Mouse (Mus musculus) neural tube, embryonic 13.5 days (tissue): ENCODE data around the gene Trpm5. TPM values are rescaled to one million over a fixed set of nuclear protein-coding genes. Genes with fewer than 3 reads are reported as not detected.
A peak's percentile ranks its signal among the peaks of the same experiment; 100 is the strongest.

Experiments
- ATAC-seq: fragments of 200-750 bp; cut with Nextera tagmentation; 2 replicates; pipeline ENCODE4 v1.8.0; 2017; ENCODE audit warnings: low read depth, mild to moderate bottlenecking, moderate TSS enrichment, moderate library complexity
- H3K27ac ChIP-seq: fragments of 300-500 bp; sonication (generic); replicated peaks from 2 replicates; pipeline ENCODE4 v1.5.1; 2015; ENCODE audit warnings: moderate library complexity, mild to moderate bottlenecking, inconsistent platforms
- H3K27me3 ChIP-seq: fragments of 300-500 bp; sonication (generic); 2 replicates; pipeline ENCODE4 v1.6.1; 2015; ENCODE audit warnings: mild to moderate bottlenecking, inconsistent platforms
- H3K36me3 ChIP-seq: fragments of 300-500 bp; sonication (generic); 2 replicates; pipeline ENCODE4 v1.6.1; 2015; ENCODE audit warnings: mild to moderate bottlenecking, inconsistent platforms
- H3K4me1 ChIP-seq: fragments of 300-500 bp; sonication (generic); replicated peaks from 2 replicates; pipeline ENCODE4 v1.6.1; 2015; ENCODE audit warnings: inconsistent platforms
- H3K4me2 ChIP-seq: fragments of 300-500 bp; sonication (generic); 2 replicates; pipeline ENCODE4 v1.6.1; 2015; ENCODE audit warnings: inconsistent platforms, mild to moderate bottlenecking, moderate library complexity
- H3K4me3 ChIP-seq: fragments of 300-500 bp; sonication (generic); 2 replicates; pipeline ENCODE4 v1.5.1; 2015; ENCODE audit warnings: mild to moderate bottlenecking, inconsistent platforms
- H3K9ac ChIP-seq: fragments of 300-500 bp; sonication (generic); 2 replicates; pipeline ENCODE4 v1.6.1; 2015; ENCODE audit warnings: moderate library complexity, mild to moderate bottlenecking, inconsistent platforms
- H3K9me3 ChIP-seq: fragments of 300-500 bp; sonication (generic); 2 replicates; pipeline ENCODE4 v1.6.1; 2016; ENCODE audit warnings: inconsistent platforms
- WGBS: fragments of 180-500 bp; shearing (Covaris S2); methylation state at CpG from one replicate; pipeline ENCODE4 v1.1.7; 2015; 5-methylcytosine and 5-hydroxymethylcytosine counted together
- polyA plus RNA-seq: library from polyadenylated mRNA; unstranded; fragments of >200 nt; fragmentation: Nextera tagmentation; extraction: Ambion mirVana; gene quantifications from 2 replicates; pipeline ENCODE4 v1.2.1, GENCODE M21; 2015

Trpm5 gene
- polyA plus RNA-seq, 1 experiment from 2014 or later: 3.1 TPM

DNA sequence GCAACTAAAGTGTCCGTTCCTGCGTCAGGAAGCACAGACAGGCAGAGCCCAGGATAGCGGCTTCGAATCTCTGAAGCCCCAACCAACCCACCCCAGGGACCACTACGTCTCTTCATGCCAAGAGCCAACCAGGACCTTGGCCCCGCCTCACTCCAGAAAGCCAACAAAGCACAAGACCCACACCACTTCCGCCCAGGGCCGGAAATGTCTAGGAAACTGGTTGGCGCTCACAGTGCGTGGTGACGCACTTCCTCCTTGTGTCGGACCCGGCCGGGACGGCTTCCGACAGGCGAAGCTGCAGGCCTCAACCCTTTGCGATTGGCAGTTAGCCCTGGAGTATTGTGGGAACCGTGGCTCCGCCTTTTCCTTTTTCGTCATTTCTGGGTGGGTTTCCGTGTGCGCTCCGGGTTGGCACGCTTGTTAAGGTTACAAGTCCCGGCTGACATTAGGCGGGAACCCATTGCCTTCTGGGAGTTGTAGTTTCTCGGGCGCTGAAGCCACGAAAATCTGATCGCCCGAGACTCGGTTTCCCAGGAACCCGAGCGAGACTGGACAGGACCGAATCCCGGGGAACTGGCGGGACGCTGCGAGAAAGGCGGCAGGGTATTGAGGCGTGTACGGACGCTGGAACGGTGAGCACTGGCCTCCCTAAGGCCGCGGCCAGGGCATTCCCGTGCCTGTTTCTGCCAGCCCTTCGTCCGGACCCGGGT, 25.4 kb downstream of the Trpm5 start, which contains the start of gene Tssc4:
Tssc4 (plus strand) TSS at position 368 of the 710 bp plus-strand sequence.
- Histone ChIP-seq H3K36me3 (peaks cover 32% of the 10 kb centered on the region), H3K4me3 (peak within 1 kb of the TSS; percentile 75), H3K4me1 (peaks cover 38% of the 10 kb centered on the region), H3K27ac (peak within 1 kb of the TSS; percentile 99), H3K9me3 (no peaks in the 10 kb centered on the region), H3K27me3 (no peaks in the 10 kb centered on the region), H3K4me2 (peak within 1 kb of the TSS; percentile 98), H3K9ac (peak within 1 kb of the TSS; percentile 86)
- WGBS: under 1% methylated on average over 51 of the region's 51 CpGs
- ATAC-seq: peak; percentile 96

DNA sequence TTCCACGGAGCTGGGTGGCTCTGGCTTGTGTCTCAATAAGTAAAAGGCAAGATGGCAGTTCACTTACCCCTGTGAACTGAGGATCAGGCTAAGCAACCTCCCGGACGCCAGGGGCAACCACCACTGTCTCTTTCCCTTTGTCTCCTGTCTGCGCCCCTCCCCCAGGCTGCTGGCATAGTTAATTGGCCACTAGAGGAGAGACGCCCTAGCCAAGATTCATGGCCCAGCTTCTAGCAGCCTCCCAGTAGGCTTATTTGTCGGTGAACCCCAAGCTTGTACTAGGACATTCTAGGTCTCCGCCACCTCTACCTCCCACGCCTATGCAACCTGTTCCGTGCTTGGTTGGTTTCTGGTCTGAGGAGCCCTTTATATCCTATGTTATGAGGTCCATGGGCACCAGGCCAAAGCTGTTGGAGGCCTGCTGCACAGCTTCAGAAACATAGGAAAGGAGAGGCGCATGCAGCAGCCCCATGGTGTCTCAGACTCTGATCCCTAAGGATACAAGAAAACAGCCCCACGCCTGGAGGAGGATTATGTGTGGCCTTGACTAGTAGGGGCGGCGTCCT, 26.0 kb downstream of the Trpm5 start:
- H3K27me3 ChIP-seq: no peaks in the 10 kb centered on the region
- no peaks in the 10 kb centered on the region for H3K9me3 ChIP-seq
- H3K36me3 ChIP-seq: peaks cover 38% of the 10 kb centered on the region
- peak overlapping the region; percentile 75 for H3K4me3 ChIP-seq
- H3K9ac ChIP-seq: peak overlapping the region; percentile 77
- H3K4me2 ChIP-seq: peak overlapping the region; percentile 73
- H3K27ac ChIP-seq: peak overlapping the region; percentile 99
- WGBS: 29% methylated on average over 13 of the region's 13 CpGs
- H3K4me1 ChIP-seq: peaks cover 44% of the 10 kb centered on the region
- ATAC-seq: peak; percentile 14

DNA sequence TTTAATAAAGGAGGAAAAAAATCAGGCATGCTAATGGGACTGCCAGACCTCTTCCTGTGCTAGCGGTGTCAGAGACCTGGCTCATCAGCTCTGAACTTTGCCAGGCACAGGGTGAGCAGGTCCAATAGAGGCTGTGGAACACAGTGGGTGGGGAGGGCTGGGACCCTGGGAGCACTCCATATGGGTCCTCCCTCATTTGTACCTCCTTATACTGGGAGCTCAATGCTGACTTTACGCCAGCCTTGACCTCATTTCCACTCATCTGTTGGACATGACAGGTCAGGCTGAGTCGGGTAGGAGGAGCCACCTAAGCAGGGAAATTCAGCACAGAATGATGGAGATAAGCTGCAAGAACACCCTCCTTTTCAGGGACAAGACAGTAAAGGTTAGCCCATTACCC, 26.5 kb downstream of the Trpm5 start:
- peak overlapping the region; percentile 75 for H3K4me3 ChIP-seq
- peak overlapping the region; percentile 99 for H3K27ac ChIP-seq
- whole genome bisulfite sequencing: 65% methylated on average over 3 of the region's 3 CpGs
- H3K27me3 ChIP-seq: no peaks in the 10 kb centered on the region
- peak overlapping the region; percentile 77 for H3K9ac ChIP-seq
- H3K4me2 ChIP-seq: peak overlapping the region; percentile 73
- peaks cover 43% of the 10 kb centered on the region for H3K36me3 ChIP-seq
- ATAC-seq: no peak
- no peaks in the 10 kb centered on the region for H3K9me3 ChIP-seq
- H3K4me1 ChIP-seq: peaks cover 49% of the 10 kb centered on the region

DNA sequence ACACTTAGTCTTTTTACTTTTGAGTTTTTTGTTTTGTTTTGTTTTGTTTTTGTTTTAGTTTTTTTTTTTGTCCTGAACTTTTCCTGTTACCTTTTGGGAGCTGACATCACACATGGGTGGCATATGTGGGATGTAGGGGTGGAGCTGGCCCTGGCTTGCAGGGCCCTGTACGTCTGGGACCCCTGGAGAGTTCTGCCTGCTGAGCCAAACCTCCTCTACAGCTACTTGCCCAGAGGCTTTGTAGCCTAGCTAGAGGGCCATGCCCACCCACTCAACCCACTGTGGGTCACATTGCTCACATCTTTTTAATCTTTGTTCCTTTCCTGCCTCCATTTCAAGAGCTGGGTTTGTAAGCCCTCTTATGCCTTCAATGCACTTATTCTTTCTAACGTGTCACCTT, 27.0 kb downstream of the Trpm5 start:
- Histone ChIP-seq H3K4me2 (peak overlapping the region; percentile 73), H3K27me3 (no peaks in the 10 kb centered on the region), H3K9ac (peak overlapping the region; percentile 77; the same call in 1 of the 2 replicates), H3K27ac (peak overlapping the region; percentile 99), H3K4me1 (peaks cover 50% of the 10 kb centered on the region), H3K36me3 (peaks cover 48% of the 10 kb centered on the region), H3K4me3 (peak overlapping the region; percentile 75; the same call in 1 of the 2 replicates), H3K9me3 (no peaks in the 10 kb centered on the region)
- 57% methylated on average over 2 of the region's 2 CpGs for WGBS
- ATAC-seq: no peak

DNA sequence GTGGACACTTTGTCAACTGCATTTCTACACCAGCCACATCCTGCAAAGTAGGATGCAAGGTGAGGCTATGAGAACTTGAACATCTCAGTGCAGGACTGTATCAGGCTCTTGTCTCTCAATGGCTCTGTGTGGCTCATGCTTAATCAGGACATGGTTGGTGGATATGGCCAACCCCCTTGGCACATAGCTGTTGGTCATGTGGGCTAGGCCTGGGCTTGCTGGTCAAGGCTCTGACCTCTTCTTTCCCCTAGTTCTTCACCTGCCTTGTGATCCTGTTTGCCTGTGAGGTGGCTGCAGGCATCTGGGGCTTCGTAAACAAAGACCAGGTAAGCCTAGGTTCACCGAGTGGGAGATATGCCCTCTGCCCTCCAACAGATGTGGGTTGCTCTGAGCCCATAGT, 28.8 kb downstream of the Trpm5 start:
- no peak overlapping the region for H3K27ac ChIP-seq
- ATAC-seq: no peak
- no peak overlapping the region for H3K4me2 ChIP-seq
- WGBS: 94% methylated on average over 2 of the region's 2 CpGs
- H3K4me3 ChIP-seq: no peak overlapping the region
- peaks cover 53% of the 10 kb centered on the region for H3K36me3 ChIP-seq
- no peak overlapping the region for H3K9ac ChIP-seq
- H3K27me3 ChIP-seq: no peaks in the 10 kb centered on the region
- peaks cover 42% of the 10 kb centered on the region for H3K4me1 ChIP-seq
- H3K9me3 ChIP-seq: no peaks in the 10 kb centered on the region

DNA sequence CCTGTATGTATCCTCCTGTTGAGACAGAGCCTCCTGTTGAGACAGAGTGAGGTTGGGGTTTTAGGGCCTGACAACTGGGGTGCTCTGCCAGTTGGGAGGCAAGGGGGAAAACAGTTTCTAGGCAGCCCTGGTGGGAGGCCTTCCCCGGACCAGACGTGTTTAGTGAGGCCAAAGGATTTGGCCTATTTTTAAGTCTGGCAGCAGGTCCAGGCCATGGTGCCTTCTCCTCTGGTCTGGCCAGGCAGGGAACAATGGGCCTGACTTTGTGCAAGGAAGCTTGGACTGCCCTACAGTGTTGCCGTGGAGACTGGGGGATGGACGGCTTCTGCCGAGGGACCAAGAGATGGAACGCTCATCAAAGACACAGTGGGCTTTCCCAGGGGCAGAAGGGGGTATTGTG, 30.2 kb downstream of the Trpm5 start:
- 30% methylated on average over 6 of the region's 6 CpGs for WGBS
- Histone ChIP-seq H3K4me1 (peaks cover 41% of the 10 kb centered on the region), H3K9me3 (no peaks in the 10 kb centered on the region), H3K4me3 (no peak overlapping the region), H3K4me2 (no peak overlapping the region), H3K27ac (0 out of 2 replicates have a peak overlapping the region, but pooled peaks have one; percentile 7), H3K36me3 (peaks cover 60% of the 10 kb centered on the region), H3K9ac (no peak overlapping the region), H3K27me3 (no peaks in the 10 kb centered on the region)
- no peak for ATAC-seq

DNA sequence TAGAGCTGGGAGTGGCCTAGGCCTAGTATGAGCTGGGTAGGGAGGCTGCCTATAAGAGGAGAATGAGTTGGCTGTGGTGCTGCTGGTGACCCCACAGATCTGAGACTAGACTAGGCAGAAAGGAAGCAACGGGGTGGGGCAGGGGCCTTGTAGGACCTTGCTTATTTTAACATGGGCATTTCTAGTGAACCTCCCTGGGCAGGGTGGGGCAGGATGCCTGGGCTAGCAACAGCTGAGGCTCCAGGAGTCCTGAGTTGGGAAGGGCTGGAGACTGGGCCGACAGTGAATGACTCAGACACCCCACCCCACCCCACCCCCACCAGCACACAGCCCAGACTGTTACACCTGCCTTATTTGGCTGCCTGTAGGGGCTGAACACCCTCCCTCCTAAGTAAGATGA, 31.7 kb downstream of the Trpm5 start:
- no peak for ATAC-seq
- Histone ChIP-seq H3K27ac (0 out of 2 replicates have a peak overlapping the region, but pooled peaks have one; percentile 7), H3K27me3 (no peaks in the 10 kb centered on the region), H3K4me3 (no peak overlapping the region), H3K9ac (no peak overlapping the region), H3K4me2 (no peak overlapping the region), H3K4me1 (peaks cover 45% of the 10 kb centered on the region), H3K9me3 (no peaks in the 10 kb centered on the region), H3K36me3 (peaks cover 60% of the 10 kb centered on the region)
- 88% methylated on average over 2 of the region's 2 CpGs for WGBS

DNA sequence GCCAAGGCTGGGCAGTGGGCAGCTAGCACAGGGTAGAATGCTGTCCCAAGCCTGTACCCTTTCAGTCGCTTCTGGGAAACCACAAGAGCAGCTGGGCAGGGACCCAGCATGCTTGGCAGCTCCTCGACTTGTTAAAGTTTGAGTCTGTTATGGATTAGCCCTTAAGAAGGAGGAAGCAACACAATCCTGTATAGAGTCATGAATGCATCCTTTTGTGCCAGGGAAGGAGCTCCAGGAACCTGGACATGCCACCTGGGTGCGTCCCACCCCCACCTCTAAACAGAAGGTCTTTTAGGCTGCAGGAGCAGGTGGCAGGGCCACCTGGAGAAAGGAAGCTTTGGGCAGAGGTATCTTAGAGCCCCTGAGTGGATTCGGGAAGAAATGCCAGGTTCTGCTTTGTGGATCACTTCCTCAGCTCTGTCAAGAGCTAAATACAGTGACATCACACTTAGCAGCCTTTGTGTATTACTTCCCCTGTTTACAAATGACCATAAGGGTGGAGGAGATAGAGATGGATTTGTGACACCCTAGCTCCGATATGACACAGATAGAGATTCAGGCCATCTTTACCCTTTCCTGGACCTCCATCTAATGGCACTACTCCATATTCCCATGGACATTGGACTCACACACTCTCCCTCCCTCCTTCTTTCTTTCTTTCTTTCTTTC, 35.1 kb downstream of the Trpm5 start:
- Histone ChIP-seq H3K36me3 (peaks cover 31% of the 10 kb centered on the region), H3K4me1 (peaks cover 70% of the 10 kb centered on the region), H3K9me3 (no peaks in the 10 kb centered on the region), H3K27me3 (no peaks in the 10 kb centered on the region), H3K4me3 (no peak overlapping the region), H3K9ac (no peak overlapping the region), H3K4me2 (no peak overlapping the region), H3K27ac (peak overlapping the region; percentile 35; the same call in 1 of the 2 replicates)
- no peak for ATAC-seq
- 82% methylated on average over 5 of the region's 5 CpGs for WGBS

DNA sequence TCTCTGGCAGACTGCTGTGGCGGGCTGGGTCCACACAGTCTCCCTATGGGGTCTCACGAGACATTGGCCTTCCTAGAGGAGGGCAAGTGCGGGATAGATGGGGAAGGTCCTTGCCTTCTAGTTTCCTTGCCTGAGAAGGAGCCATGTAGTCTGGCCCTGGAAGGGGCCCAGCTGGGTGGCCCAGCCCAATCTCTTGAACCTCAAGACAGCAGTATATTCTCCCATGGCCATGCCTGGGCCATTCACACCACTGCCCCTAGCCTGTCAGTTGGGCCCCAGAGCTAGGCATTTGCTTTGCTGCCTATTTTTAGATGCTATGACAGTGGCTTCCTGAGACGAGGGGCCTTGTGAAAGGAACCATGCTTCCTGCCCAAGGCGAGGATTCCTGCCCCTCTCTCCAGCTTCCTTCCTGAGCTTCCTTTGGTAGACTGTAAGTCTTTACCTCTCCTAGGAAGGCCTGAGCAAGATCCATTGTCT, 36.2 kb downstream of the Trpm5 start:
- ATAC-seq: no peak
- Histone ChIP-seq H3K27ac (peak overlapping the region; percentile 46), H3K9ac (no peak overlapping the region), H3K4me3 (no peak overlapping the region), H3K36me3 (peaks cover 20% of the 10 kb centered on the region), H3K27me3 (no peaks in the 10 kb centered on the region), H3K4me1 (peaks cover 71% of the 10 kb centered on the region), H3K4me2 (no peak overlapping the region), H3K9me3 (no peaks in the 10 kb centered on the region)
- 79% methylated on average over 5 of the region's 5 CpGs for WGBS

DNA sequence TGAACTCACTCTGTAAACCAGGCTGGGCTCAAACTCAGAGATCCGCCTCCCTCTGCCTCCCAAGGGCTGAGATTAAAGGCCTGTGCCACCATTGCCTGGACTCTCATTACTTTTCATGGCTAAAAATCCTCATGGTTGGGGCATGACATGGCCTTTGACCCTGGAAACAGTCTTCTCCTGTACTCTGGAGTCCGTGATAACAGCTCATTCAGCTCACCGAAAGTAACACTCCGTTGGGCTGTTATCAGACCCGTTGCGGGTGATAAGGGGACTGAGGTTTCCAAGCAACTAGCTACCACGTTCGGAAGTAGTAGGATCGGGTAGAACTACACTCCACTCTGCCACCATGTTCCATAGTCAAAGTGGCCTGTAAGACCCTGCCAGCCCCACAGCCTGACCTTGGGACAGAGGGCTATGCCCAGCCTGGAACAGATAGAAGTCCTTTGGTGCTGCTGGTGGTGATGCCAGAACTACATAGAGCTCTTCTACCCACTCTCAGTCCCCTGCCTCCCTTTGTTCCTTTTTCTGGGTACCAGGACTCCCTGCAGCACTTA, 36.7 kb downstream of the Trpm5 start:
- 81% methylated on average over 9 of the region's 9 CpGs for WGBS
- H3K4me1 ChIP-seq: peaks cover 68% of the 10 kb centered on the region
- peak overlapping the region; percentile 46 for H3K27ac ChIP-seq

DNA sequence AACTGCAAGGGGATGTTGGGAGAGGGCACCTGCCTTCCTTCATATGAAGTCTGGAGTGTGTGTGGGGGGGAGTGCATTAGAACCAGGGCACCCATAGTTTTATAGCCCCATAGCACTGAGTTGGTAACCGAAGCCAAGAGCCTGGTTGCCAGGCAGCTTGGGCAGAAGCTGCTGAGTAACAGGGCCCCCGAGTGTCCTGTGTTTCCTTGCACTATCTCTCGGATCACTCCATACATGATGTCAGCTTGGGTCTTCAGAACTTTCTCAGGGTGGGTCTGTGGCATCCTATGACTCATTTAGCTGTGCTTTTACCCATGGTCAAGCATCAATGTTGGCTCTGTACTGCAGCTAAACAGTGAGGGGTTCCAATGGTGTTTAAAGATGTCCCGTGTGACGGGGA, 37.4 kb downstream of the Trpm5 start:
- Histone ChIP-seq H3K27ac (no peak overlapping the region), H3K36me3 (peaks cover 8% of the 10 kb centered on the region; the same call in 1 of the 2 replicates), H3K9me3 (no peaks in the 10 kb centered on the region), H3K27me3 (no peaks in the 10 kb centered on the region), H3K9ac (no peak overlapping the region), H3K4me3 (no peak overlapping the region), H3K4me2 (no peak overlapping the region), H3K4me1 (peaks cover 74% of the 10 kb centered on the region)
- ATAC-seq: no peak
- WGBS: 89% methylated on average over 5 of the region's 5 CpGs

More for the DNA sequence above, 36.7 kb downstream of the Trpm5 start:
- Histone ChIP-seq H3K4me2 (no peak overlapping the region), H3K27me3 (no peaks in the 10 kb centered on the region), H3K9ac (no peak overlapping the region), H3K9me3 (no peaks in the 10 kb centered on the region), H3K4me3 (no peak overlapping the region), H3K36me3 (peaks cover 15% of the 10 kb centered on the region)
- ATAC-seq: no peak
